Mouse (Mus musculus) frontal cortex, postnatal 14 days (tissue): ENCODE results near the gene Tbc1d2.
A peak's percentile ranks its signal among the peaks of the same experiment; 100 is the strongest.
"Not testable (repeated sequence)": the region's sequence is repeated elsewhere in the genome, so short reads cannot be mapped to it uniquely, and the experiment has no call there.

ENCODE experiments used
- DNase-seq, 2 experiments: peaks; one replicate each; pipeline ENCODE4 v3.0.0; 2022; ENCODE audit warnings: low spot score in 2 of 2

Tbc1d2 gene

DNA sequence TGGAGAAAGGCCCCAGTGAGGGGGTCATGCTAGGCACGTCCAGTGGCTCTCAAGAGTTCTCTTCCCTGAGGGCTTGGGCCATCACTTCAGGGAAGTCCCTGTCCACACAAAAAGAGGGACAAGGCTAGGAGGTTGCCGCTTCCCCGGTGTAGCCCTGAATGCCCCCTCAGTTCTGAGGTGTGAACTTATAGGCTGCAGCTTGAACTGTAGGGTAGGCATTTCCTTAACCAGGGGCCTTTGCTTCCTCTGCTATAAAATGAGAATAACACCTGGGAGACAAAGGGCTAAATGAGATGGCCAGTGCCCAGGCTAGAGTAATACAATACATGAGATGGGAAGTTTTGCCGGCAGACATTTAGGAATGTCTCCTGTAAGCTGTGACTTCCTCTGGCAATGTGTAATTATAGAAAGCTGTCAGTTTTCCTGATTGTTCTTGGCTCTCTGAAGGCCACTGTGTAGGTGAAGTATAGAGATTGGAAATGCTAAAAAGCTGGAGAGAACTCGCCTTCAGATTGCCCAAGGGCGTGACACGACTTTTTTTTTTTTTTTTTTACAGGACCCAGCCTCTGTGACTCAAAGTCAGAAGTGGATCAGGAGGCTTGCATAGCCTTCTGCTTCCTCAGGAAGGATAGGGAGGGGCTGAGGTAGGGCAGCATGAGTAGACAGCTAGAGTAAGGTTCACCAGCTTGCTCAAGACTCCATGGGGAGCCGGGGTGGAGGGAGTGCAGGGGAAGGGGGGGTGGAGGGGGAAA is 6.9 kb downstream of the Tbc1d2 start:
- DNase-seq, result no peak

DNA sequence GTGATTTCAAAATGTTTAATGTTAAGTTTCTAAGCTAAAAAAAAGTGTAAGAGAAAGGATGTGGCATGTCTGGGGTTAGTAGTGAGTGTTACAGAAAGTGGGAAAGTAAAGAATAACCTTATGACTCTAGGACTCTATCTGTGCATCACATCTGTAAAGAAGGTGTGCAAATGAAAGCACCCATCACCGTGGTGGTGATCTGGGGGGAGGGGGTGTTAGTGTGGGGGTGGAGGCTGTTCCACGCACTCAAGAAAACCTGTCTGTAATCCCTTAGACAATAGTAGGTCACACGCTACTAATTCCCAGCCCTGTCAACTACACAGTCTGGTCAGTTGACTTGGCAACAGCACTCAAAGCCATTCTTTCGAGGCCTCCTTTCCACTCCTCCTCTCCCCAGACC is 8.7 kb downstream of the Tbc1d2 start:
- DNase-seq, result no peak

GRCm38 (mm10) chr4:46639866-46640265 is 10.1 kb downstream of the Tbc1d2 start:
- DNase-seq, result no peak

- DNase-seq, result not testable (repeated sequence)
Measured at GRCm38 (mm10) chr4:46637250-46637649, 12.8 kb downstream of the Tbc1d2 start.

GRCm38 (mm10) chr4:46635702-46636430 is 14.1 kb downstream of the Tbc1d2 start:
- DNase-seq, result no peak

GRCm38 (mm10) chr4:46634881-46635280 is 15.1 kb downstream of the Tbc1d2 start:
- no peak for DNase-seq

- not testable (repeated sequence) for DNase-seq
Measured at GRCm38 (mm10) chr4:46633565-46633964, 16.4 kb downstream of the Tbc1d2 start.

- no peak for DNase-seq
Measured at GRCm38 (mm10) chr4:46632465-46632864, 17.5 kb downstream of the Tbc1d2 start.

GRCm38 (mm10) chr4:46630390-46630789 is 19.6 kb downstream of the Tbc1d2 start:
- DNase-seq, result no peak

DNA sequence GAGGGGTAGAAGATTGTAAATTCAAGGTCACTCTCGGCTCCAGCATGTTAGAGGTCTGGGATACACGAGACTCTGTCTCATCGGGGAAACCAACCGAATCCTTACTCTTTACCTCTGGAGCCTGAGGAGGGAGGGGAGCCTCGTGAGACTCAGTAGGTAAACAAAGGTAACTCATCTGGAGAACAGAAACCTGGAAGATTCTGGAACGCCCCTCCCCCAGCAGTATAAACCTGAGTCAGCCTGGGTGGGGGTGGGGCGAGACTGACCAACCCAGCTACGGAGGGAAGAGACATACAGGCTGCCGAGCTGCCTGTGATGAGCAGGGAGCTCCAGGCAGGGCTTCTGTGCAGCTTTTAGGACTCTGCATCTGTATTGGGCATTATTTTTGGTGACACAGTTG is 21.1 kb downstream of the Tbc1d2 start:
- no peak for DNase-seq

DNA sequence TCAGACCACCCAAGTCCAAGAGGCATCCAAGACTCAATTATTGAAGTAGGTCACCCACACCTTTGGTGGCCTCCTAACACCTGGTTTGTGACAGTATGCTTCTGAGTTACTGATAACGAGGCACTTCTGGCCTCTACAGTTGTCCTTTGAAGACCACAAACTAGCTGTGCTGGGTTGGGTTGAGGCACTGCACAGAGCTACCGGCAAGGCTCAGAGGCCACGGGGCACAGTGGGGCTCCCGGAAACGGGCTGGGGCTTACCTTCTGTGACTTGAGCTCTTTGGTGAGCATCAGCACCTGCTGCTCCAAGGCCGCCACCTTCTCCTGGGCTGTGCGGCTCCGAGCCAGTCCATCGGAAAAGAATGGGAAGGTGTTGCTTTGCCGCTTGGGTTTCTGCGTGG is 21.9 kb downstream of the Tbc1d2 start:
- no peak for DNase-seq

DNA sequence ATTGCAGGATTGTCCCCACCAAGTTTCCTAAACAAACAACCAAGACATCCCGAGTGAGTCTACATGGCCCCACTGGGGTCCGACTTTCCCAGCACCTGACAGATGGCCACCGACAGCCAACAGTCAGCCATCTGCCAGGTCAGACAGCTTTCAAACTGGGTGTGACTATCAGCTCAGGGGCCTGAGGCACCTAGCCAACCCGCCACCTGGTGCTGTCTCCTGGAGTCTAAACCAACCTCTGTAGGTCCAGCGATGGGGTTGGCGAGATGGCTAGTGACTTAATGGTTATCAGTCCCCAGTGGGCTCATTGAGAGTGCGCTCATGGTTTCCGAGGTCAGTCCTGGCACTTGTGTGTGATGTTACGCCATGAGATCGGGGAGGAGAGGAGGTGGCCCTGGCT is 24.9 kb downstream of the Tbc1d2 start:
- no peak for DNase-seq

DNA sequence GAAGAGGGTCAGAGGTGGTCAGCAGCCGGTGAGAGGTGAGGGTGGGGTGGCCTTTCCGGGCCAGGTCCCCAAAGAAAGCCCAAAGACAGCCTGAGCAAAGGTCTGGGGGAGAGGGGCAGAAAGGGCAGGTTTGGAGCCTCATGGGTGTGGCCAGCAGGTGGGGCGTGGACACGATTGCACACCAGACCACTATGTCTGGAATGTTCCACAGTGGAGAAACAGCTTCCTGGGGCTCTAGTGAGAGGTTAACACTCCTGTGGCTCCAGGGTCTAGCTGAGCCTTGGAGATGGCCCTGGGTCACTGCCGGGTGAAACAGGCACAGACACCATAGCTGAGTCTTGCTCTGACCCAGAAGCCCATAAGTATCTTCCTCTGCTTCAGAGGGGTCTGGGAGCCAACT is 27.0 kb downstream of the Tbc1d2 start:
- no peak for DNase-seq

DNA sequence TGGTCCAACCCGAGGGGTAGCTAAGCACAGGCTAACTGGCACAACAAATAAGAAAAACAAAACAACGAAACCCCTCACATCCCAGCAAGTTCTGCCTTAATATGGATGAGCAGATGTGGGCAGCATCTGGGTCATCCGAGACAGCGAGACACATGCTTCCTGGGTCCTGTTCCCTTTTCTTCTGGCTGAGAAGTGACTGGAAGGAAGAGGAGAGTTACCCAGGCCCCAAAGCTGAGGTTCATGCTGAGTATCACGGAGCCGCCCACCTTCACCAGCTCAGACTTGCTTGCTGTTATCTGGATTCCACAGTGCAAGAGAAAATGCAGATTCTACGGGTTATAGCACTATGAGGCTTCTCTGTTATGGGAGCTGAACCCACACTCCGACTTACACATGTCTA is 29.1 kb downstream of the Tbc1d2 start:
- DNase-seq, result no peak

DNA sequence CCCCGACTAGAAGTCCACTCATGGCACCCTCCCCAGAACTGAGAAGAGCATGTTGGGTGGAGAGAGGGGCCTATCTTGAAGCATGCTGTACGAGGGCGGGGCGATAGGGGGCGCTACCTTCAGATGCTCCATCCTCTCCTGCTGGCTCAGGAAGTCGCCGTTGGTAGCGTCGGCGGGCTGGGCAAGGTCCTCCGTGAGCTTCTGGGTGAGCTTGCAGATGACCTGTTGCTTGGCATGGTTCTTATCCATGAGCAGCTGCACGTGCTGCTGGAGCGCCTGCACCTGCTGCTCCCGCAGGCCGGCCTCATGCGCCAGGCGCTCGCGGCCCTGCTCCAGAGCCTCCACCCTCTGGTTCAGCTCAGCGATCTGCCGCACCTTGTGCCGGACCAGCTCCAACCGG is 29.7 kb downstream of the Tbc1d2 start:
- DNase-seq, result no peak

- DNase-seq, result no peak
Measured at GRCm38 (mm10) chr4:46618196-46618817, 31.7 kb downstream of the Tbc1d2 start.

GRCm38 (mm10) chr4:46617408-46617807 is 32.6 kb downstream of the Tbc1d2 start:
- DNase-seq, result no peak

DNA sequence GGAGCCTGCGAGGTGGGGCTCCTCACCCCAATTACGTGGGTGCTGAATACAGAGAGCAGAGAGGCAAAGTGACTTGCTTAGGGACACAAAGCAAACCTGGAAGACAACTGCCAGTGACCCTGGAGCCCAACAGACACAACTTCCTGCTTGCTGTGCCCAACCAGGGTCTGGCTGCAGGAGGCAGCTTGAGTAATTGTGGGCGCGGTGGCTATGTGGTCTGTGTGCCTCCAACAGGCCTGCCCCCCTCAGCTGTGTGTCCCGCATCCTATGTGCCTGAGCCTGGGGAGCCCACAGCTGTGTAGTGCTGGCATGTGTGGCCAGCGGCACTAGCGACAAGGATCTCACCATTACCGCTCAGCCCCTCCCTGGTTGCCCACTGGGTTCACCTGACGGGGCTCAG is 35.4 kb downstream of the Tbc1d2 start:
- no peak for DNase-seq

GRCm38 (mm10) chr4:46613618-46614017 is 36.4 kb downstream of the Tbc1d2 start:
- no peak for DNase-seq

DNA sequence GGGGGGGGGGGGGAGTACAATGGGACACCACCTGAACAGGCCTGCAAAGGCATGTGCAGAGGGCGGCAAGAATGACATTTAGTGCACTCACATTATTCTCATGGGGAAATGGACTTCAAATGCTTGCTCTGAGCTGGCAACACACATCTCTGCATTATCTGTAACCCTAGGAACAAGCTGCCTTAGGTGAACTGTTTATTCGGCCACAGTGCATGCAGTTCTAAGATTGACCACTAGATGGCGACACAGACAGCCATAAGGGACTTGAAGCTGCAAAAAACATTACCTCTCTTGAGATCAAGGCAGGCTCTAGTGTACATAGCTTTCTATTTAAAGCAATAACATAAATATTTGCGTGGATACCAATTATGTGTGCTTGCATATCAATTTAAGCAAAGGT is 38.8 kb downstream of the Tbc1d2 start:
- DNase-seq, result peak; percentile 76 to 90

- DNase-seq, result no peak
Measured at GRCm38 (mm10) chr4:46607601-46608000, 42.4 kb downstream of the Tbc1d2 start.

GRCm38 (mm10) chr4:46605451-46605850 is 44.6 kb downstream of the Tbc1d2 start:
- DNase-seq, result no peak

DNA sequence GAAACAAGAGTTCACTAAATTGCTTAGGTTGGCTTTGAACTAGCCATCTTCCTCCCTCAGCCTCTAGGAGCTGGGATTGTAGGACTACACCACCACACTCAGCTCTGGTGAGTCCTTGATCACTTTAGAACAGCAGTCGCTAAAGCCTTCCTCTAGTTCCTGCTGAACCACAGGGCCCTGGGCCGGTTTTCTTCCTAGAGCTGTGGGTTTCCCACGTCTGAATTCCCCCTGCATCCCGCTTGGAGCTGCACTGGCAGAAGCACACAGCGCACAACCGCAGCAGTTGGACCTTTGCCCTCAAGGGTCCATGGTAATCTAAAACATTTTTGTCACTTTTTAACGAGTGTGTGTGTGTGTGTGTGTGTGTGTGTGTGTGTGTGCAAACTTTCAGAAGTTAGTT is 47.3 kb downstream of the Tbc1d2 start:
- no peak for DNase-seq
